Mouse (Mus musculus): ENCODE results near the gene Phospho1. TPM values are rescaled to one million over a fixed set of nuclear protein-coding genes. Genes with fewer than 3 reads are reported as not detected.

The Phospho1 gene
- polyA plus RNA-seq, 2 experiments: 2.5 to 35.5 TPM

DNA sequence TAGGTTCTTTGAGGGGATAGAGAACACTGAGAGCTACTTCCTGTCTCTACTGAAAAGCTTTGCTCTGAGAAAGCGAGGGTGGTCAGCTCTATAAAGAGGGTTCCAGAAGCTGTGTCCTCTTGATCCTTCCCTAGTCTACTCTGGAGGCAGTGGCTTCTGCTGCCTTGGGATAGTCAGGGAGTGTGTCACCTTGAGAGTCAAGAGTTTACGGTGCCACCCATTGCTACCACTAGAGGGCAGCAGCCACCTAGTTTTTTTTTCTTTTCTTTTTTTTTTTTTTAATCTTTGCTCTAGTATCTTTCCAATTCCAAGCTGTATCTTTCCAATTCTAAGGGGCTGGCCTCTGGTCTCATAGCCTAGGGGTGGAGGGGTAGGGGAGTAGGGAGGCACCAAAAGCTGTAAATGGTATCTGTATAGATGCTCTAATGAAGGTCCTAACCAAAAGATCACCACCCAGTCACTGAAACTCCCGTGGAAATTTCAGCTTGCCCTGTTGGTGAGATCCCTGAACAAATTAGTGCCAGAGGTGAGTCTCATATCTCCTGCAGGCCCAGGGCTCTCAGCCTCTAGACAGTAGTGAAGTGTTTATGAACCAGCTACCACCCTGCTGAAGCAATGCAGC, 3.3 kb downstream of the Phospho1 start:
- ATAC-seq (ENCODE audit: low FRiP score, low read depth) (no peak), DNase-seq (ENCODE audit: low spot score) (peak; percentile 77)
- no peak overlapping the region for H3K27ac ChIP-seq (replicated peaks; ENCODE audit: low read depth, low read length)
- H3K27me3 ChIP-seq (ENCODE audit: control insufficient read depth, insufficient read depth, low read length): peaks cover 75% of the 10 kb centered on the region
- H3K4me1 ChIP-seq (ENCODE audit: control insufficient read depth, insufficient read depth, low read length): peaks cover 15% of the 10 kb centered on the region
- H3K9me3 ChIP-seq (ENCODE audit: control insufficient read depth, low read length): no peaks in the 10 kb centered on the region
- no peak overlapping the region for H3K4me3 ChIP-seq (replicated peaks; ENCODE audit: low read length)
- no peaks in the 10 kb centered on the region for H3K36me3 ChIP-seq (ENCODE audit: control insufficient read depth, insufficient read depth, low read length)
- 17% methylated on average over 3 of the region's 3 CpGs for WGBS
- no peak overlapping the region for H3K9ac ChIP-seq (ENCODE audit: low read depth, low read length, severe bottlenecking)
- no peak for TF ChIP-seq POLR2A (IDR thresholded peaks at IDR 0.05; ENCODE audit: borderline replicate concordance, extremely low read depth, insufficient read depth, insufficient read length)
- H3K4me2 ChIP-seq (replicated peaks; ENCODE audit: low read depth, low read length, severe bottlenecking): no peak overlapping the region

GRCm38 (mm10) chr11:95828181-95828964, 4.1 kb downstream of the Phospho1 start:
- Histone ChIP-seq H3K4me1 (ENCODE audit: control insufficient read depth, insufficient read depth, low read length) (peaks cover 15% of the 10 kb centered on the region), H3K27me3 (ENCODE audit: control insufficient read depth, insufficient read depth, low read length) (peaks cover 83% of the 10 kb centered on the region), H3K27ac (replicated peaks; ENCODE audit: low read depth, low read length) (no peak overlapping the region), H3K9me3 (ENCODE audit: control insufficient read depth, low read length) (no peaks in the 10 kb centered on the region), H3K4me3 (replicated peaks; ENCODE audit: low read length) (no peak overlapping the region), H3K9ac (ENCODE audit: low read depth, low read length, severe bottlenecking) (no peak overlapping the region), H3K4me2 (replicated peaks; ENCODE audit: low read depth, low read length, severe bottlenecking) (no peak overlapping the region), H3K36me3 (ENCODE audit: control insufficient read depth, insufficient read depth, low read length) (no peaks in the 10 kb centered on the region)
- no peak for TF ChIP-seq POLR2A (IDR thresholded peaks at IDR 0.05; ENCODE audit: borderline replicate concordance, extremely low read depth, insufficient read depth, insufficient read length)
- ATAC-seq (ENCODE audit: low FRiP score, low read depth) (no peak), DNase-seq (ENCODE audit: low spot score) (no peak)
- 70% methylated on average over 11 of the region's 11 CpGs for WGBS

DNA sequence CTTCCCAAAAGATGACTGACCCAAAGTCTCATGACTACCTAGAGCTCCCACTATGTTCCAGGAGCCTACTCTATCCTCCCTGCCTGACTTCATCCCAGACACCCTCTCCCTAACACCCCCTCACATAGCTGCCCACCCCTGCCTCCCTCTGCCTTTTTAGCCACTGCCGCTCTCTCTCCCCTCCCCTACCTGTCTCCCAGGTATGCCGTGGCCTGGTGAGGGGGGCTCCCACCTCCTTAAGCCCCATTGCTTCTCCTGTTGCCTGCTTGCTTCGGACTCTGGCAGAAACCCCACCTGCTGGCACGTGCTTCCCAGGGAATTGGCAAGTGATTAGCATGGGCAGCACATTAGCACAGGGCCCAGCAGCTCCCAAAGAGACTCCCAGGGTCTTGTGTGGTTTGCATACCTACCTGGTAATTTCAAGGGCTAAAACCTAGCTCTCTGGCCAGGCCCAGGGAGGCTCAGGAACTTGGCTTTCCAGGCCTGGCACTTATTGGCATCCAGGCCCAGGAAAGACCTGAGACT, 5.3 kb downstream of the Phospho1 start:
- H3K27ac ChIP-seq (replicated peaks; ENCODE audit: low read depth, low read length): no peak overlapping the region
- peak overlapping the region; percentile 33; the same call in 1 of the 2 replicates for H3K4me3 ChIP-seq (replicated peaks; ENCODE audit: low read length)
- no peak for TF ChIP-seq POLR2A (IDR thresholded peaks at IDR 0.05; ENCODE audit: borderline replicate concordance, extremely low read depth, insufficient read depth, insufficient read length)
- ATAC-seq (ENCODE audit: low FRiP score, low read depth) (no peak), DNase-seq (ENCODE audit: low spot score) (no peak)
- peaks cover 92% of the 10 kb centered on the region for H3K27me3 ChIP-seq (ENCODE audit: control insufficient read depth, insufficient read depth, low read length)
- no peak overlapping the region for H3K9ac ChIP-seq (ENCODE audit: low read depth, low read length, severe bottlenecking)
- WGBS: 29% methylated on average over 4 of the region's 4 CpGs
- H3K9me3 ChIP-seq (ENCODE audit: control insufficient read depth, low read length): no peaks in the 10 kb centered on the region
- peaks cover 14% of the 10 kb centered on the region for H3K4me1 ChIP-seq (ENCODE audit: control insufficient read depth, insufficient read depth, low read length)
- H3K36me3 ChIP-seq (ENCODE audit: control insufficient read depth, insufficient read depth, low read length): no peaks in the 10 kb centered on the region
- H3K4me2 ChIP-seq (replicated peaks; ENCODE audit: low read depth, low read length, severe bottlenecking): no peak overlapping the region

DNA sequence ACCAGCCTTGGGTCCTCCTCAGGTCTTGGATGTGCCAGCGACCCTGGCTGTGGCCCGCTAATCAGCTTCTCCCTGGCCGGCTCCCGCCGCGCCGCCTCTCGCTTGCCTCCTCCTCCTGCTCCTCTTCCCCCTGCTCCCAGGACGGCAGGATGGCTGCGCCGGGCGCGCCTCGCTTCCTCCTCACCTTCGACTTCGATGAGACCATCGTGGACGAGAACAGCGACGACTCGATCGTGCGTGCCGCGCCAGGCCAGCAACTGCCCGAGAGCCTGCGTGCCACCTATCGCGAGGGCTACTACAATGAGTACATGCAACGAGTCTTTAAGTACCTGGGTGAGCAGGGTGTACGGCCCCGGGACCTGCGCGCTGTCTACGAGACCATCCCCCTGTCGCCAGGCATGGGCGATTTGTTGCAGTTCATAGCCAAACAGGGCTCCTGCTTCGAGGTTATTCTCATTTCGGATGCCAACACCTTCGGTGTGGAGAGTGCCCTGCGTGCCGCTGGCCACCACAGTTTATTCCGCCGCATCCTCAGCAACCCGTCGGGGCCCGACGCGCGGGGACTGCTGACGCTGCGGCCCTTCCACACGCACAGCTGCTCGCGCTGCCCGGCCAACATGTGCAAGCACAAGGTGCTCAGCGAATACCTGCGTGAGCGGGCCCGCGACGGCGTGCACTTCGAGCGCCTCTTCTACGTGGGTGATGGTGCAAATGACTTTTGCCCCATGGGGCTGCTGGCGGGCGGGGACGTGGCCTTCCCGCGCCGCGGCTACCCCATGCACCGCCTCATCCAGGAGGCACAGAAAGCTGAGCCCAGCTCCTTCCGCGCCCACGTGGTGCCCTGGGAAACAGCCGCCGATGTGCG, 6.3 kb downstream of the Phospho1 start:
- H3K27me3 ChIP-seq (ENCODE audit: control insufficient read depth, insufficient read depth, low read length): peaks cover 92% of the 10 kb centered on the region
- TF ChIP-seq POLR2A (IDR thresholded peaks at IDR 0.05; ENCODE audit: borderline replicate concordance, extremely low read depth, insufficient read depth, insufficient read length): no peak
- peak overlapping the region; percentile 43 for H3K4me2 ChIP-seq (replicated peaks; ENCODE audit: low read depth, low read length, severe bottlenecking)
- peak overlapping the region; percentile 33 for H3K4me3 ChIP-seq (replicated peaks; ENCODE audit: low read length)
- H3K9me3 ChIP-seq (ENCODE audit: control insufficient read depth, low read length): no peaks in the 10 kb centered on the region
- no peak overlapping the region for H3K27ac ChIP-seq (replicated peaks; ENCODE audit: low read depth, low read length)
- peaks cover 9% of the 10 kb centered on the region; the same call in 1 of the 2 replicates for H3K4me1 ChIP-seq (ENCODE audit: control insufficient read depth, insufficient read depth, low read length)
- DNase-seq (ENCODE audit: low spot score) (no peak), ATAC-seq (ENCODE audit: low FRiP score, low read depth) (no peak)
- H3K9ac ChIP-seq (ENCODE audit: low read depth, low read length, severe bottlenecking): 0 out of 2 replicates have a peak overlapping the region, but pooled peaks have one; percentile 28
- WGBS: 2% methylated on average over 80 of the region's 80 CpGs
- H3K36me3 ChIP-seq (ENCODE audit: control insufficient read depth, insufficient read depth, low read length): no peaks in the 10 kb centered on the region

- 8% methylated on average over 10 of the region's 10 CpGs for WGBS
These were observed 6.9 kb downstream of the Phospho1 start for GRCm38 (mm10) chr11:95831276-95831619.

More at GRCm38 (mm10) chr11:95831276-95831619, 6.9 kb downstream of the Phospho1 start:
- DNase-seq (ENCODE audit: low spot score) (no peak), ATAC-seq (ENCODE audit: low FRiP score, low read depth) (no peak)
- TF ChIP-seq POLR2A (IDR thresholded peaks at IDR 0.05; ENCODE audit: borderline replicate concordance, extremely low read depth, insufficient read depth, insufficient read length): no peak
- 0 out of 2 replicates have a peak overlapping the region, but pooled peaks have one; percentile 16 for H3K9ac ChIP-seq (ENCODE audit: low read depth, low read length, severe bottlenecking)
- H3K9me3 ChIP-seq (ENCODE audit: control insufficient read depth, low read length): no peaks in the 10 kb centered on the region
- peaks cover 97% of the 10 kb centered on the region for H3K27me3 ChIP-seq (ENCODE audit: control insufficient read depth, insufficient read depth, low read length)
- peak overlapping the region; percentile 43 for H3K4me2 ChIP-seq (replicated peaks; ENCODE audit: low read depth, low read length, severe bottlenecking)
- no peak overlapping the region for H3K27ac ChIP-seq (replicated peaks; ENCODE audit: low read depth, low read length)
- no peaks in the 10 kb centered on the region for H3K36me3 ChIP-seq (ENCODE audit: control insufficient read depth, insufficient read depth, low read length)
- H3K4me1 ChIP-seq (ENCODE audit: control insufficient read depth, insufficient read depth, low read length): peaks cover 15% of the 10 kb centered on the region
- peak overlapping the region; percentile 33 for H3K4me3 ChIP-seq (replicated peaks; ENCODE audit: low read length)
